Mouse (Mus musculus) spleen, adult 2 months (tissue): ENCODE results near the gene Ubald2. TPM values are rescaled to one million over a fixed set of nuclear protein-coding genes. Genes with fewer than 3 reads are reported as not detected.
"Not testable (repeated sequence)": the region's sequence is repeated elsewhere in the genome, so short reads cannot be mapped to it uniquely, and the experiment has no call there.

Experiments
- DNase-seq, 2 experiments: peaks; one replicate each; pipeline versions ENCODE4 v3.0.0 to v3.0.0-alpha.2; 2012 to 2021; ENCODE audit warnings: low spot score in 2 of 2, low read depth in 1 of 2
- H3K27ac ChIP-seq: fragments of 200-500 bp; 2 replicates; pipeline ENCODE4 v1.5.1; 2012; ENCODE audit warnings: low read length, inconsistent platforms; ENCODE audit not compliant: insufficient read depth
- H3K27me3 ChIP-seq: fragments of 200-500 bp; 2 replicates; pipeline ENCODE4 v1.6.1; 2012; ENCODE audit warnings: mild to moderate bottlenecking, moderate library complexity, low read length, inconsistent platforms; ENCODE audit not compliant: control insufficient read depth, insufficient read depth
- H3K36me3 ChIP-seq: fragments of 200-500 bp; 2 replicates; pipeline ENCODE4 v1.6.1; 2012; ENCODE audit warnings: mild to moderate bottlenecking, low read length, inconsistent platforms; ENCODE audit not compliant: control insufficient read depth, insufficient read depth
- H3K4me1 ChIP-seq: fragments of 200-500 bp; 2 replicates; pipeline ENCODE4 v1.6.1; 2011; ENCODE audit warnings: inconsistent platforms; ENCODE audit not compliant: control insufficient read depth, insufficient read depth, insufficient read length
- H3K4me3 ChIP-seq: fragments of 200-500 bp; 2 replicates; pipeline ENCODE4 v1.5.1; 2011; ENCODE audit warnings: mild to moderate bottlenecking, inconsistent platforms; ENCODE audit not compliant: insufficient read depth, insufficient read length; ENCODE audit errors: extremely low read depth
- CTCF ChIP-seq: fragments of 200-500 bp; IDR thresholded peaks from 2 replicates; pipeline ENCODE4 v1.5.1; 2011; ENCODE audit warnings: mild to moderate bottlenecking, inconsistent platforms; ENCODE audit not compliant: insufficient read depth, insufficient read length, insufficient replicate concordance; ENCODE audit errors: extremely low read depth
- POLR2A ChIP-seq: fragments of 200-500 bp; IDR thresholded peaks from 2 replicates; pipeline ENCODE4 v1.6.1; 2011; ENCODE audit warnings: low read depth, low read length, inconsistent platforms
- WGBS: fragments of 180-500 bp; shearing (Covaris S2); methylation state at CpG from one replicate; pipeline ENCODE4 v1.1.7; 2018; 5-methylcytosine and 5-hydroxymethylcytosine counted together
- polyA plus RNA-seq: library from polyadenylated mRNA; depleted of rRNA; stranded (reverse); fragments of >200 nt; gene quantifications from 2 replicates; pipeline ENCODE4 v1.2.3, GENCODE M21; 2012

Ubald2 gene
- polyA plus RNA-seq, 1 experiment, result 152 TPM

GRCm38 (mm10) chr11:116409008-116409407 lies 24.9 kb upstream of the Ubald2 start:
- no peak overlapping the region for H3K4me3 ChIP-seq
- peaks cover 25% of the 10 kb centered on the region for H3K4me1 ChIP-seq
- H3K27me3 ChIP-seq, result no peaks in the 10 kb centered on the region
- no peak overlapping the region for H3K27ac ChIP-seq
- 83% methylated on average over 3 of the region's 3 CpGs for WGBS
- H3K36me3 ChIP-seq, result no peaks in the 10 kb centered on the region
- TF ChIP-seq POLR2A (no peak), CTCF (no peak)
- no peak for DNase-seq

- not testable (repeated sequence) for H3K4me3 ChIP-seq, H3K36me3 ChIP-seq, H3K27me3 ChIP-seq, H3K27ac ChIP-seq, DNase-seq
- WGBS, result 92% methylated on average over 4 of the region's 4 CpGs
- peaks cover 22% of the 10 kb centered on the region for H3K4me1 ChIP-seq
These were observed 23.5 kb upstream of the Ubald2 start for GRCm38 (mm10) chr11:116410415-116410814.

- 0 out of 2 replicates have a peak overlapping the region, but pooled peaks have one; percentile 86 for H3K4me3 ChIP-seq
- H3K36me3 ChIP-seq, result no peaks in the 10 kb centered on the region
- no peak for DNase-seq
- 75% methylated on average over 6 of the region's 6 CpGs for WGBS
- no peaks in the 10 kb centered on the region for H3K27me3 ChIP-seq
- H3K4me1 ChIP-seq, result peaks cover 19% of the 10 kb centered on the region
- H3K27ac ChIP-seq, result no peak overlapping the region
- TF ChIP-seq CTCF (no peak), POLR2A (no peak)
These were observed 22.3 kb upstream of the Ubald2 start for GRCm38 (mm10) chr11:116411582-116411981.

GRCm38 (mm10) chr11:116412028-116412827 lies 21.7 kb upstream of the Ubald2 start:
- H3K4me1 ChIP-seq, result peaks cover 19% of the 10 kb centered on the region
- H3K27me3 ChIP-seq, result no peaks in the 10 kb centered on the region
- no peak for DNase-seq
- 1% methylated on average over 71 of the region's 76 CpGs for WGBS
- TF ChIP-seq CTCF (no peak), POLR2A (no peak)
- no peaks in the 10 kb centered on the region for H3K36me3 ChIP-seq
- H3K27ac ChIP-seq, result no peak overlapping the region
- H3K4me3 ChIP-seq, result peak overlapping the region; percentile 86

GRCm38 (mm10) chr11:116412904-116413630 lies 20.8 kb upstream of the Ubald2 start, which contains the start of gene Rnf157:
Rnf157 (minus strand) TSS chr11:116413032.
- peak in 1 of 2 experiments; percentile 78 for DNase-seq
- no peaks in the 10 kb centered on the region for H3K27me3 ChIP-seq
- peak within 1 kb of the TSS; percentile 54; the same call in 1 of the 2 replicates for H3K27ac ChIP-seq
- TF ChIP-seq POLR2A (no peak), CTCF (no peak)
- H3K36me3 ChIP-seq, result no peaks in the 10 kb centered on the region
- 2% methylated on average over 74 of the region's 82 CpGs for WGBS
- H3K4me1 ChIP-seq, result peaks cover 27% of the 10 kb centered on the region
- peak within 1 kb of the TSS; percentile 86 for H3K4me3 ChIP-seq

GRCm38 (mm10) chr11:116413631-116414022 lies 20.3 kb upstream of the Ubald2 start:
- Histone ChIP-seq H3K27me3 (no peaks in the 10 kb centered on the region), H3K4me1 (peaks cover 31% of the 10 kb centered on the region), H3K4me3 (peak overlapping the region; percentile 86; the same call in 1 of the 2 replicates), H3K27ac (no peak overlapping the region), H3K36me3 (no peaks in the 10 kb centered on the region)
- 58% methylated on average over 4 of the region's 4 CpGs for WGBS
- TF ChIP-seq CTCF (no peak), POLR2A (no peak)
- DNase-seq, result no peak
